Mouse (Mus musculus) testis, adult 10 weeks (tissue): ENCODE measurements around the gene Olfr291. TPM values are rescaled to one million over a fixed set of nuclear protein-coding genes. Genes with fewer than 3 reads are reported as not detected.

Source experiments
- polyA plus RNA-seq: library from polyadenylated mRNA; stranded (reverse); fragments of 350-450 nt; fragmentation: Illumina TruSeq; extraction: RNeasy Lipid Tissue Mini Kit (QIAGEN cat#74804); gene quantifications from one replicate; pipeline ENCODE4 v1.2.3, GENCODE M21; 2014; ENCODE audit warnings: low read depth, low replicate concordance

Olfr291 gene
- not detected for polyA plus RNA-seq

DNA sequence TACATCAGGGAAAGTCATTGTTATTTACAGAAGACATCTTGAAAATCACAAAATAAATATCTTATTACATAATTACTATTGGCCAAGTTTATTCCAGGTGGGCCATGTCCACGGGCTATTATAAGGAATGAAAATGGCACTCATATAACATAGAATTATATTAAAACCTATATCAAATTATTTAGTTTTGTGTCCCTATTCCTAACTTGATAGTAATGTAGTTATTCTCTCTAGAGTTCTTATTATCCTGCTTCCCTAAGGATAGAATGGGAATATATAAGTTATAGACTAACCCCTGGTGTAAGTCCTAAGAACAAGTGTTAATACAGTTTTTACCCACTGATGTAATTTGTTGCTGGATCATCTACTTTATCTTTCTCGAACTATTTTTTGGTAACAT is at the start of gene Olfr291:
Gene Olfr291 (plus strand): TSS at position 301 of the 400 bp plus-strand sequence.

Other genes starting within 250 kb of the Olfr291 start
- 1.2 TPM for gene Fah, start 246.8 kb upstream of the Olfr291 start, polyA plus RNA-seq
- gene Zfand6, start 163.6 kb upstream of the Olfr291 start, polyA plus RNA-seq, result 384 TPM
- gene Vmn2r65, start 110.6 kb downstream of the Olfr291 start, polyA plus RNA-seq, result not detected
- 0.01 TPM for gene Vmn2r66, start 158.7 kb downstream of the Olfr291 start, polyA plus RNA-seq